Mouse (Mus musculus): Measurements from ENCODE around the gene Fam43a. TPM values are rescaled to one million over a fixed set of nuclear protein-coding genes. Genes with fewer than 3 reads are reported as not detected.

Fam43a gene
- total and polyA plus RNA-seq, 2 experiments from 2014 or later, result 10.5 to 17.4 TPM

- Histone ChIP-seq H3K9me3 (ENCODE audit: low read length) (peaks cover 5% of the 10 kb centered on the region; the same call in 1 of the 2 replicates), H3K36me3 (ENCODE audit: insufficient read depth) (peaks cover 70% of the 10 kb centered on the region), H3K4me1 (ENCODE audit: insufficient read depth) (no peaks in the 10 kb centered on the region), H3K27me3 (ENCODE audit: insufficient read depth, low read length) (no peaks in the 10 kb centered on the region), H3K4me3 (ENCODE audit: low read depth, low read length) (no peak overlapping the region), H3K27ac (ENCODE audit: low read depth, low read length) (no peak overlapping the region), H3K4me2 (ENCODE audit: low read depth) (no peak overlapping the region), H3K9ac (no peak overlapping the region)
- no peak for TF ChIP-seq CTCF (IDR thresholded peaks at IDR 0.05; ENCODE audit: low read depth)
- DNase-seq (no peak), ATAC-seq (no peak)
- WGBS, result 88% methylated on average over 4 of the region's 4 CpGs
Measured at GRCm38 (mm10) chr16:30560601-30561000, 38.9 kb upstream of the Fam43a start.

GRCm38 (mm10) chr16:30565631-30566030 is 33.9 kb upstream of the Fam43a start:
- no peaks in the 10 kb centered on the region for H3K27me3 ChIP-seq (ENCODE audit: insufficient read depth, low read length)
- DNase-seq, result no peak
- no peak overlapping the region for H3K9ac ChIP-seq
- H3K4me2 ChIP-seq (ENCODE audit: low read depth), result no peak overlapping the region
- H3K4me3 ChIP-seq (ENCODE audit: low read depth, low read length), result no peak overlapping the region
- no peak for TF ChIP-seq CTCF (IDR thresholded peaks at IDR 0.05; ENCODE audit: low read depth)
- peaks cover 84% of the 10 kb centered on the region for H3K36me3 ChIP-seq (ENCODE audit: insufficient read depth)
- no peaks in the 10 kb centered on the region for H3K9me3 ChIP-seq (ENCODE audit: low read length)
- ATAC-seq, result no peak
- H3K4me1 ChIP-seq (ENCODE audit: insufficient read depth), result no peaks in the 10 kb centered on the region
- WGBS, result 95% methylated on average over 6 of the region's 6 CpGs
- H3K27ac ChIP-seq (ENCODE audit: low read depth, low read length), result no peak overlapping the region

GRCm38 (mm10) chr16:30570173-30570572 is 29.4 kb upstream of the Fam43a start:
- Histone ChIP-seq H3K9me3 (ENCODE audit: low read length) (no peaks in the 10 kb centered on the region), H3K27ac (ENCODE audit: low read depth, low read length) (no peak overlapping the region), H3K4me2 (ENCODE audit: low read depth) (no peak overlapping the region), H3K27me3 (ENCODE audit: insufficient read depth, low read length) (no peaks in the 10 kb centered on the region), H3K9ac (no peak overlapping the region), H3K4me3 (ENCODE audit: low read depth, low read length) (no peak overlapping the region), H3K4me1 (ENCODE audit: insufficient read depth) (no peaks in the 10 kb centered on the region), H3K36me3 (ENCODE audit: insufficient read depth) (peaks cover 78% of the 10 kb centered on the region)
- WGBS, result 99% methylated on average over 4 of the region's 4 CpGs
- DNase-seq (no peak), ATAC-seq (no peak)
- TF ChIP-seq CTCF (IDR thresholded peaks at IDR 0.05; ENCODE audit: low read depth), result 0 out of 2 replicates have a peak, but pooled peaks have one; percentile 17

GRCm38 (mm10) chr16:30571378-30571777 is 28.1 kb upstream of the Fam43a start:
- H3K4me1 ChIP-seq (ENCODE audit: insufficient read depth), result no peaks in the 10 kb centered on the region
- DNase-seq (no peak), ATAC-seq (no peak)
- no peak overlapping the region for H3K9ac ChIP-seq
- 96% methylated on average over 5 of the region's 5 CpGs for WGBS
- H3K27me3 ChIP-seq (ENCODE audit: insufficient read depth, low read length), result no peaks in the 10 kb centered on the region
- peaks cover 81% of the 10 kb centered on the region for H3K36me3 ChIP-seq (ENCODE audit: insufficient read depth)
- H3K27ac ChIP-seq (ENCODE audit: low read depth, low read length), result no peak overlapping the region
- H3K9me3 ChIP-seq (ENCODE audit: low read length), result no peaks in the 10 kb centered on the region
- TF ChIP-seq CTCF (IDR thresholded peaks at IDR 0.05; ENCODE audit: low read depth), result no peak
- H3K4me2 ChIP-seq (ENCODE audit: low read depth), result no peak overlapping the region
- no peak overlapping the region for H3K4me3 ChIP-seq (ENCODE audit: low read depth, low read length)

GRCm38 (mm10) chr16:30572239-30572638 is 27.3 kb upstream of the Fam43a start:
- no peak overlapping the region for H3K4me2 ChIP-seq (ENCODE audit: low read depth)
- no peaks in the 10 kb centered on the region for H3K4me1 ChIP-seq (ENCODE audit: insufficient read depth)
- ATAC-seq, result no peak
- H3K36me3 ChIP-seq (ENCODE audit: insufficient read depth), result peaks cover 84% of the 10 kb centered on the region
- no peak overlapping the region for H3K4me3 ChIP-seq (ENCODE audit: low read depth, low read length)
- no peak for DNase-seq
- no peak overlapping the region for H3K9ac ChIP-seq
- no peak overlapping the region for H3K27ac ChIP-seq (ENCODE audit: low read depth, low read length)
- 25% methylated on average over 4 of the region's 4 CpGs for WGBS
- TF ChIP-seq CTCF (IDR thresholded peaks at IDR 0.05; ENCODE audit: low read depth), result no peak
- H3K9me3 ChIP-seq (ENCODE audit: low read length), result no peaks in the 10 kb centered on the region
- H3K27me3 ChIP-seq (ENCODE audit: insufficient read depth, low read length), result no peaks in the 10 kb centered on the region

GRCm38 (mm10) chr16:30575815-30576214 is 23.7 kb upstream of the Fam43a start:
- WGBS, result 85% methylated on average over 7 of the region's 7 CpGs
- Histone ChIP-seq H3K27ac (ENCODE audit: low read depth, low read length) (no peak overlapping the region), H3K4me3 (ENCODE audit: low read depth, low read length) (no peak overlapping the region), H3K9me3 (ENCODE audit: low read length) (no peaks in the 10 kb centered on the region), H3K36me3 (ENCODE audit: insufficient read depth) (peaks cover 85% of the 10 kb centered on the region), H3K9ac (no peak overlapping the region), H3K27me3 (ENCODE audit: insufficient read depth, low read length) (no peaks in the 10 kb centered on the region), H3K4me1 (ENCODE audit: insufficient read depth) (no peaks in the 10 kb centered on the region), H3K4me2 (ENCODE audit: low read depth) (no peak overlapping the region)
- TF ChIP-seq CTCF (IDR thresholded peaks at IDR 0.05; ENCODE audit: low read depth), result no peak
- ATAC-seq, result no peak
- DNase-seq, result no peak

GRCm38 (mm10) chr16:30576392-30576791 is 23.1 kb upstream of the Fam43a start:
- ATAC-seq (no peak), DNase-seq (peak; percentile 35)
- no peak overlapping the region for H3K4me3 ChIP-seq (ENCODE audit: low read depth, low read length)
- no peak overlapping the region for H3K27ac ChIP-seq (ENCODE audit: low read depth, low read length)
- peaks cover 86% of the 10 kb centered on the region for H3K36me3 ChIP-seq (ENCODE audit: insufficient read depth)
- H3K4me2 ChIP-seq (ENCODE audit: low read depth), result no peak overlapping the region
- WGBS, result 76% methylated on average over 1 of the region's 1 CpGs
- no peak for TF ChIP-seq CTCF (IDR thresholded peaks at IDR 0.05; ENCODE audit: low read depth)
- no peaks in the 10 kb centered on the region for H3K27me3 ChIP-seq (ENCODE audit: insufficient read depth, low read length)
- no peaks in the 10 kb centered on the region for H3K9me3 ChIP-seq (ENCODE audit: low read length)
- no peak overlapping the region for H3K9ac ChIP-seq
- H3K4me1 ChIP-seq (ENCODE audit: insufficient read depth), result no peaks in the 10 kb centered on the region

- Histone ChIP-seq H3K4me3 (ENCODE audit: low read depth, low read length) (no peak overlapping the region), H3K36me3 (ENCODE audit: insufficient read depth) (peaks cover 84% of the 10 kb centered on the region), H3K27ac (ENCODE audit: low read depth, low read length) (no peak overlapping the region), H3K4me1 (ENCODE audit: insufficient read depth) (no peaks in the 10 kb centered on the region), H3K9ac (no peak overlapping the region), H3K9me3 (ENCODE audit: low read length) (no peaks in the 10 kb centered on the region), H3K4me2 (ENCODE audit: low read depth) (no peak overlapping the region), H3K27me3 (ENCODE audit: insufficient read depth, low read length) (no peaks in the 10 kb centered on the region)
- WGBS, result 92% methylated on average over 5 of the region's 5 CpGs
- ATAC-seq (no peak), DNase-seq (no peak)
- TF ChIP-seq CTCF (IDR thresholded peaks at IDR 0.05; ENCODE audit: low read depth), result no peak
Measured at GRCm38 (mm10) chr16:30580765-30581164, 18.8 kb upstream of the Fam43a start.
